Mouse (Mus musculus) E14TG2a.4 (cell line): ENCODE results near the gene Pbld2.

ENCODE experiments used
- CTCF ChIP-seq: conservative IDR thresholded peaks from 2 replicates; pipeline ENCODE4 v1.5.1; 2014; ENCODE audit warnings: low read length
- NANOG ChIP-seq: IDR thresholded peaks from 2 replicates; pipeline ENCODE4 v1.6.1; 2014; ENCODE audit warnings: borderline replicate concordance, low read length, mixed read lengths
- POU5F1 ChIP-seq: IDR thresholded peaks from 2 replicates; pipeline ENCODE4 v1.6.1; 2014; ENCODE audit warnings: low read length, borderline replicate concordance

GRCm38 (mm10) chr10:63024580-63024910 is 430 bp downstream of the Pbld2 start:
- TF ChIP-seq CTCF (no peak), NANOG (no peak), POU5F1 (no peak)
